Mouse (Mus musculus) spleen, adult 2 months (tissue): ENCODE data around the gene Gm20388. TPM values are rescaled to one million over a fixed set of nuclear protein-coding genes. Genes with fewer than 3 reads are reported as not detected.
A peak's percentile ranks its signal among the peaks of the same experiment; 100 is the strongest.

Experiments used
- DNase-seq, 2 experiments: peaks; one replicate each; pipeline versions ENCODE4 v3.0.0 to v3.0.0-alpha.2; 2012 to 2021; ENCODE audit warnings: low spot score in 2 of 2, low read depth in 1 of 2
- H3K27ac ChIP-seq: fragments of 200-500 bp; 2 replicates; pipeline ENCODE4 v1.5.1; 2012; ENCODE audit warnings: low read length, inconsistent platforms; ENCODE audit not compliant: insufficient read depth
- H3K27me3 ChIP-seq: fragments of 200-500 bp; 2 replicates; pipeline ENCODE4 v1.6.1; 2012; ENCODE audit warnings: mild to moderate bottlenecking, moderate library complexity, low read length, inconsistent platforms; ENCODE audit not compliant: control insufficient read depth, insufficient read depth
- H3K36me3 ChIP-seq: fragments of 200-500 bp; 2 replicates; pipeline ENCODE4 v1.6.1; 2012; ENCODE audit warnings: mild to moderate bottlenecking, low read length, inconsistent platforms; ENCODE audit not compliant: control insufficient read depth, insufficient read depth
- H3K4me1 ChIP-seq: fragments of 200-500 bp; 2 replicates; pipeline ENCODE4 v1.6.1; 2011; ENCODE audit warnings: inconsistent platforms; ENCODE audit not compliant: control insufficient read depth, insufficient read depth, insufficient read length
- H3K4me3 ChIP-seq: fragments of 200-500 bp; 2 replicates; pipeline ENCODE4 v1.5.1; 2011; ENCODE audit warnings: mild to moderate bottlenecking, inconsistent platforms; ENCODE audit not compliant: insufficient read depth, insufficient read length; ENCODE audit errors: extremely low read depth
- CTCF ChIP-seq: fragments of 200-500 bp; IDR thresholded peaks from 2 replicates; pipeline ENCODE4 v1.5.1; 2011; ENCODE audit warnings: mild to moderate bottlenecking, inconsistent platforms; ENCODE audit not compliant: insufficient read depth, insufficient read length, insufficient replicate concordance; ENCODE audit errors: extremely low read depth
- POLR2A ChIP-seq: fragments of 200-500 bp; IDR thresholded peaks from 2 replicates; pipeline ENCODE4 v1.6.1; 2011; ENCODE audit warnings: low read depth, low read length, inconsistent platforms
- WGBS: fragments of 180-500 bp; shearing (Covaris S2); methylation state at CpG from one replicate; pipeline ENCODE4 v1.1.7; 2018; 5-methylcytosine and 5-hydroxymethylcytosine counted together
- polyA plus RNA-seq: library from polyadenylated mRNA; depleted of rRNA; stranded (reverse); fragments of >200 nt; gene quantifications from 2 replicates; pipeline ENCODE4 v1.2.3, GENCODE M21; 2012

Gene Gm20388
- polyA plus RNA-seq, 1 experiment, result 26.1 TPM

DNA sequence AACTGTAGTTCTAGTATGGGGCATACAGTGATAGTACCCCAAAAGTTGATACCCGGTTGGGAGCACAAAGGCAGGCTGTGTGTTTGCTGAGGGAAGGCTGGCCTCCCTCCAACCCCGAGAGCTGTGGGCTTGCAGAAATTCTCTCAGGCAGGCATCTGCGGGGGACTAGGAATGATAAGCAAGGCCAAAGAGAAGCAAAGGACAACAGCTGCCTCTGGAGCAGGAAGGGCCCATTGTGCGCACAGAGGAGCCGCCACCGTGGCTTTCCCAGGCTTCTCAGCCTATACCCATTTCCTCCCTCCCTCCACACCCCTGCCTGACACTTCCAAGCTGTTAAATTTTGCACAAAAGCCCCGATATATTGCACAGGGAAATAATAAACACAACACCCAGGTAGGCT lies 3423.2 kb downstream of the Gm20388 start:
- TF ChIP-seq POLR2A, result no peak
- TF ChIP-seq CTCF, result no peak
- H3K27me3 ChIP-seq, result peaks cover 8% of the 10 kb centered on the region
- H3K36me3 ChIP-seq, result no peaks in the 10 kb centered on the region
- no peak for DNase-seq
- no peak overlapping the region for H3K4me3 ChIP-seq
- 25% methylated on average over 7 of the region's 7 CpGs for WGBS
- H3K27ac ChIP-seq, result no peak overlapping the region
- H3K4me1 ChIP-seq, result peaks cover 10% of the 10 kb centered on the region

DNA sequence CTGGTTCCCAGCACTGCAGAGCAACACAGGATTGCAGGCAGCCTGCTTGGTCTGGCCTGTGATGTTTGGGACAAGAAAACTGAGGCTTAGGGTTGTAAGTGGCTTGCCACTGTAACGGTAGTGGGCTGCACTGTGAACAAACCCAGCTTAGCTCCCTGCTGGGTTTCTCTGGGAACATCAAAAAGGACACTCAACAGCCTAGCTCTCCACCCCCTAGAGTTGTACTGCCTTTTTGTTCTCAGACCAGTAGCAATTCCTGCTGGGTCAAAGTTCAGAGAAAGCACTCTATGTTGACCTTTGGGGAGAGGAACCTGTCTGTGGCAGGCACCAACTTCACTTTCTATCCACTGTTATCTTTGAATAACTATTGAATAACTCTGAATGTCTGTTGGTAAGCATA lies 3423.8 kb downstream of the Gm20388 start:
- no peak for DNase-seq
- Histone ChIP-seq H3K27me3 (peaks cover 8% of the 10 kb centered on the region), H3K4me3 (no peak overlapping the region), H3K4me1 (peaks cover 10% of the 10 kb centered on the region), H3K36me3 (no peaks in the 10 kb centered on the region), H3K27ac (no peak overlapping the region)
- no peak for TF ChIP-seq CTCF
- TF ChIP-seq POLR2A, result no peak
- WGBS, result 43% methylated on average over 1 of the region's 1 CpGs

DNA sequence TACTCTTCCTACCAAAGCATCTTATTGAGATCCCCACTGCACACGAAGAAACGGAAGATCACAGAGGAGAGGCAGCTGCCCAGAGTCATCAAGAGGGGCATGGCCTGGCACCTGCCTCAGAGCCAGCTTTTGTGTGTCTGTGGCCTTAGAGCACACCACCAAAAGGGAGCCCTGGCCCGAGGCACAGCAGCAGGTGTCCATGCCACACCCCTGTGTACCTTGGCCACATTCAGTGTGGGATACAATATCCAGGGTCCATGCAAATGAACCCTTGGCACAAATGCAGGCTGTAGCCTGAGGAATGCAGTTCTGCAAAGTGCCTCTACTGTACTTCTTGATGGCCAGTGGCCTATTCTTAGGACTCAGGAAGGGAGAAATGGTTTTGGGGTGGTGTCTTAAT lies 3426.8 kb downstream of the Gm20388 start:
- no peak for TF ChIP-seq CTCF
- H3K36me3 ChIP-seq, result no peaks in the 10 kb centered on the region
- H3K27me3 ChIP-seq, result peaks cover 6% of the 10 kb centered on the region
- H3K4me3 ChIP-seq, result no peak overlapping the region
- H3K4me1 ChIP-seq, result peaks cover 10% of the 10 kb centered on the region
- no peak overlapping the region for H3K27ac ChIP-seq
- 82% methylated on average over 3 of the region's 3 CpGs for WGBS
- DNase-seq, result no peak

DNA sequence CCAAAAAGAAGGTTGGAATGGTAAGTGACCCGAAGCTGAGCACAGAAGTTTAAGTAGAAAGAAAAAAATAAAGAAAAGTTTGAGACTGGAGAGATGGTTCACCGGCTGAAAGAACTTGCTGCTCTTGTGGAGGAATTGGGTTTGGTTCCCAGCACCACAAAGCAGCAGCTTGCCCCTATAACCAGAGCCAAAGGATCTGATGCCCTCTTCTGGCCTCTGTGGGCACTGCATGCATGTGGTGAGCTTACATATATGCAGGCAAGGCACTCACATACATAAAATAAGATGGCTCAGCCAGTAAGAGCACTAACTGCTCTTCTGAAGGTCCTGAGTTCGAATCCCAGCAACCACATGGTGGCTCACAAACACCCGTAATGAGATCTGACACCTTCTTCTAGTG lies 3429.4 kb downstream of the Gm20388 start:
- 93% methylated on average over 4 of the region's 4 CpGs for WGBS

DNA sequence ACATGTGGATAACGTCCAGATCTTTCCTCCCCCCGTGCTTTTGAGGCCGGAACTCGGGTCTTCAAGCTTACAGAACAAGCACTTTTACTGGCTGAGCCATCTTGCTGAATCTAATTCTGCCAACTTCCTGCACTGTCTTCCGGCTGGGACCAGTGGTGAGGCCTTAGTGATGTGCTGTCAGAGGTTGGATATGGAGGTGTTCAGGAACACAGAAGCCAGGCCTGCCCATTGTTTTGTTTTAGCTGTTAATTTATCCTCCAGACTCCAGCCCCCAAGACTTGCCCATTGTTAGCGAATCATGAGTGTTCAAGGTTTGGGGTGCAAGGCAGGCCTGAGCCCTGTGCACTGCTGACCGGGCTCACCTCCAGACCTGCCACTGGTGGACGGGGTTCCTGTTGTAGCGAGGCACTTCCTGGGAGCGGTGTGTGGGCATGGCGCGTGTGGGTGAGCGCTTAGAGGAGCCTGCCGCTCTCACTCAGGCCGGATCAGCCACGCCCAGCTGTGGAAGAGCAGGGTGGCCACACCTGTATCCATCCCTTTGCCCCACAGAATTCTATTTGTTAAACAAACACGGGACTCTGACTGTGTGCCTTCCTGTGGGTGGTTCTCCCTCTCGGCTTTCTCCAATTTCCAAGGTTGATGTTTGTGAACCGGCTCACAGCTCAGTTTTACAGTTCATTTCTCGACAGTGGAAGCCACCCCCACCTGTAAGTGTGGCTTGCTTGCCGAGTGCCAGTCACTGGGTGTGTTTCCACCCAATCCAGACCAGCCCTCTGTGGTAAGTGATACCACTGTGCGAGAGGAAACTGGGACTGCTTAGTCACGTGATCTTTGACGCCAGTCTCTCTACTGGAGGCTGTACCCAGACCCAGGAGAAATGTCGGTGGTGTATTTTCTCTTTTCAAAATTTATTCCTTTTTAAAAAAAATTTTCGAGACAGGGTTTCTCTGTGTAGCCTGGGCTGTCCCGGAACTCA lies 3430.7 kb downstream of the Gm20388 start:
- Histone ChIP-seq H3K4me1 (peaks cover 3% of the 10 kb centered on the region; the same call in 1 of the 2 replicates), H3K4me3 (no peak overlapping the region), H3K36me3 (no peaks in the 10 kb centered on the region), H3K27me3 (no peaks in the 10 kb centered on the region), H3K27ac (0 out of 2 replicates have a peak overlapping the region, but pooled peaks have one; percentile 52)
- 65% methylated on average over 27 of the region's 27 CpGs for WGBS
- TF ChIP-seq CTCF (no peak), POLR2A (no peak)
- DNase-seq, result no peak

More for the DNA sequence above, 3429.4 kb downstream of the Gm20388 start:
- TF ChIP-seq POLR2A, result no peak
- no peak for TF ChIP-seq CTCF
- peaks cover 3% of the 10 kb centered on the region; the same call in 1 of the 2 replicates for H3K4me1 ChIP-seq
- no peaks in the 10 kb centered on the region for H3K27me3 ChIP-seq
- H3K4me3 ChIP-seq, result no peak overlapping the region
- no peak overlapping the region for H3K27ac ChIP-seq
- H3K36me3 ChIP-seq, result no peaks in the 10 kb centered on the region
- DNase-seq, result no peak

DNA sequence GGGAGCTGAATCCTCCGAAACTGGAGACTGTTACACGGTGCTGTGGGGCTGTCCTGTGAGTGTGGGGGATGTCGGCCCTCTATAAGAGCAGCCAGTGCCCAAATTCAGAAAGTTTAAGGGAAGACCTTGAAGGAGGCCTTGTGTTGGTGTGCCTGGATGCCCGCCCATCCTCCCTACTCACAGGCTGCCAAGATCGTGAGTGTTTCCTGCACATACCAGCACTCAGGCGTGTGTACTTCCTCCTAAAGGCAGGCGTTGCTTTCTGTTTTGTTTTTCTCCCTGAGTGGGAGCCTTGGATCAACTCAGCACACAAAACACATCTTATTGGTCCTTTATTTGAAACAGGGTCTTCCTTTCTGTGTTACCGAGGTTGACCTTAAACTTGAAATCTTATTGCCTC lies 3431.6 kb downstream of the Gm20388 start:
- no peaks in the 10 kb centered on the region for H3K27me3 ChIP-seq
- H3K27ac ChIP-seq, result peak overlapping the region; percentile 52; the same call in 1 of the 2 replicates
- no peaks in the 10 kb centered on the region for H3K36me3 ChIP-seq
- TF ChIP-seq POLR2A, result no peak
- TF ChIP-seq CTCF, result no peak
- peaks cover 3% of the 10 kb centered on the region; the same call in 1 of the 2 replicates for H3K4me1 ChIP-seq
- no peak for DNase-seq
- 39% methylated on average over 8 of the region's 8 CpGs for WGBS
- no peak overlapping the region for H3K4me3 ChIP-seq

DNA sequence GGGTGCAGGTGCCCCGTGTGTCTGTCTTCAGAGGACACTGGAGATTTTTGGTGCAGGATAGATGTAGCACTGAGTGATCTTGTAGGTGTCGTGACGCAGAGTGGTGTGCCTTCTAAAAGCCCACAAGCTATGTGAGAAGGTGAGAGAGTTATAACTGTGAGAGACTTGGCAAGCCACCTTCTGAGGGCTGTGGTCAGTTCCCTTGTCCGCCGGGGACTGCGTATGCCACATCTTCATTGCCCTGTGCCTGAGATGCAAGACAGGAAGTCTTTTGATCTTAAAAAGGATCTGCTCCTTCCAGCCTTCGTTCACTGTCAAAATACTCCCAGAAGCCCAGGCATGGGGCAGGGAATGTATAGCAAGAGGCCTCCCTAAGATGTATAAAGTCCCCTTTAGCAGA lies 3432.3 kb downstream of the Gm20388 start:
- Histone ChIP-seq H3K4me3 (no peak overlapping the region), H3K27ac (peak overlapping the region; percentile 32), H3K36me3 (no peaks in the 10 kb centered on the region), H3K4me1 (peaks cover 3% of the 10 kb centered on the region; the same call in 1 of the 2 replicates), H3K27me3 (no peaks in the 10 kb centered on the region)
- no peak for DNase-seq
- TF ChIP-seq POLR2A, result no peak
- TF ChIP-seq CTCF, result no peak
- WGBS, result 24% methylated on average over 7 of the region's 7 CpGs
